Comparison of ENCODE assay signal across 8 mouse cellular contexts in genomic region chr10:3366870-3367431, GRCm38 (mm10). TPM values are rescaled to one million over a fixed set of nuclear protein-coding genes. Genes with fewer than 3 reads are reported as not detected.
DNase-seq lines count a peak whose midpoint lies in the region; ATAC-seq lines count a peak whose summit lies in the region.

No protein-coding gene starts in this region.

- peak; percentile 71 for ATAC-seq in cerebellum, adult (ENCODE audit: insufficient number of reproducible peaks, low FRiP score, low TSS enrichment)
- ATAC-seq in forebrain, embryonic 14.5 days: peak; percentile 60
- ATAC-seq in midbrain, embryonic 11.5 days (ENCODE audit: low FRiP score): peak; percentile 51

- H3K9me3 ChIP-seq in forebrain, embryonic 14.5 days (replicated peaks; ENCODE audit: control insufficient read depth, low read length): no peaks in the 10 kb centered on the region
- no peaks in the 10 kb centered on the region for H3K9me3 ChIP-seq in midbrain, embryonic 11.5 days (ENCODE audit: control insufficient read depth, low read length)

- intact Hi-C loops in heart, postnatal 36 days (cut with DNase I): loop anchor here (1.0 to 5.0 kb wide), 2 partner anchors 29 to 45 kb away; no protein-coding TSS in a partner anchor

- peak overlapping the region; percentile 68 for H3K9ac ChIP-seq in forebrain, embryonic 14.5 days (ENCODE audit: low read length)
- H3K9ac ChIP-seq in midbrain, embryonic 11.5 days (ENCODE audit: low read length): peak overlapping the region; percentile 66

- no peak for DNase-seq in cerebellum, adult 9-11 months
- DNase-seq in adrenal gland, postnatal 25 days: peak; percentile 62
- DNase-seq in forebrain, embryonic 14.5 days (ENCODE audit: low spot score): peak; percentile 16
- DNase-seq in heart, postnatal 36 days: peak; percentile 17 to 42
- peak; percentile 13 to 52 for DNase-seq in left cerebral cortex, adult 8-10 months (ENCODE audit: low spot score in 2 of 2)
- DNase-seq in midbrain, embryonic 11.5 days (ENCODE audit: low spot score, missing footprints): peak; percentile 91
- no peak for DNase-seq in spleen, postnatal 36 days (ENCODE audit: low spot score in 2 of 2)

- no peaks in the 10 kb centered on the region for H3K36me3 ChIP-seq in forebrain, embryonic 14.5 days (ENCODE audit: control insufficient read depth, insufficient read depth, low read length)
- no peaks in the 10 kb centered on the region for H3K36me3 ChIP-seq in midbrain, embryonic 11.5 days (ENCODE audit: control insufficient read depth, insufficient read depth, low read length)

- H3K27me3 ChIP-seq in forebrain, embryonic 14.5 days (replicated peaks; ENCODE audit: control insufficient read depth, insufficient read depth, low read length): no peaks in the 10 kb centered on the region
- H3K27me3 ChIP-seq in midbrain, embryonic 11.5 days (ENCODE audit: control insufficient read depth, insufficient read depth, low read length): peaks cover 4% of the 10 kb centered on the region

- peak overlapping the region; percentile 83 for H3K4me2 ChIP-seq in forebrain, embryonic 14.5 days (ENCODE audit: low read length)
- H3K4me2 ChIP-seq in midbrain, embryonic 11.5 days: peak overlapping the region; percentile 91

- peak overlapping the region; percentile 57 for H3K4me3 ChIP-seq in forebrain, embryonic 14.5 days (ENCODE audit: low read depth, low read length)
- H3K4me3 ChIP-seq in midbrain, embryonic 11.5 days (ENCODE audit: low read depth, low read length): peak overlapping the region; percentile 55

- H3K27ac ChIP-seq in forebrain, embryonic 14.5 days (ENCODE audit: low read depth, low read length): peak overlapping the region; percentile 59; the same call in 1 of the 2 replicates
- no peak overlapping the region for H3K27ac ChIP-seq in midbrain, embryonic 11.5 days (ENCODE audit: low read depth, low read length)

- H3K4me1 ChIP-seq in forebrain, embryonic 14.5 days (ENCODE audit: control insufficient read depth, insufficient read depth, low read length): no peaks in the 10 kb centered on the region
- H3K4me1 ChIP-seq in midbrain, embryonic 11.5 days (ENCODE audit: control insufficient read depth, insufficient read depth, low read length): peaks cover 6% of the 10 kb centered on the region

- WGBS in forebrain, embryonic 14.5 days: under 1% methylated on average over 26 of the region's 26 CpGs
- 2% methylated on average over 26 of the region's 26 CpGs for WGBS in midbrain, embryonic 11.5 days

RNA-seq across cellular contexts. Expression of gene Ppp1r14c, which starts 1.1 kb away (rescaled TPM):
- 20.4 and 28.9 TPM in 2 replicates for total RNA-seq in adrenal gland, postnatal 25 days (2021)
- polyA plus RNA-seq in forebrain, embryonic 14.5 days (2014; fragmentation: Nextera tagmentation; extraction: Ambion mirVana): 46.0 and 62.9 TPM in 2 replicates
- 100 to 1,000 TPM; 171 to 215 TPM for total RNA-seq in heart, postnatal 36 days (2021)
- total RNA-seq in left cerebral cortex, adult 8-10 months (2022): 10 to 100 TPM in 3 of 4 experiments, 1 to 10 TPM in 1; 9.8 to 13.1 (median 11.1) TPM
- 4.7 and 4.8 TPM in 2 replicates for polyA plus RNA-seq in midbrain, embryonic 11.5 days (2014; fragmentation: Nextera tagmentation; extraction: Ambion mirVana)

Comparison
In these comparisons a context has a peak if more than half of its experiments do, and no peak if none do; other contexts are left out.
1. DNase-seq: peak in adrenal gland, postnatal 25 days (single experiment), forebrain, embryonic 14.5 days (single experiment), heart, postnatal 36 days (2 of 2), left cerebral cortex, adult 8-10 months (2 of 2) and midbrain, embryonic 11.5 days (single experiment); none in cerebellum, adult 9-11 months (single experiment) and spleen, postnatal 36 days (0 of 2).
2. Peak in every context shown above with its lines, with median percentiles within 50 percentile points of each other: ATAC-seq.